Mouse (Mus musculus): Measurements from ENCODE around the gene Lysmd4. TPM values are rescaled to one million over a fixed set of nuclear protein-coding genes. Genes with fewer than 3 reads are reported as not detected.
"Not testable (repeated sequence)": the region's sequence is repeated elsewhere in the genome, so short reads cannot be mapped to it uniquely, and the experiment has no call there.

The Lysmd4 gene
- polyA plus RNA-seq, 1 experiment from 2014 or later = 17.5 TPM

DNA sequence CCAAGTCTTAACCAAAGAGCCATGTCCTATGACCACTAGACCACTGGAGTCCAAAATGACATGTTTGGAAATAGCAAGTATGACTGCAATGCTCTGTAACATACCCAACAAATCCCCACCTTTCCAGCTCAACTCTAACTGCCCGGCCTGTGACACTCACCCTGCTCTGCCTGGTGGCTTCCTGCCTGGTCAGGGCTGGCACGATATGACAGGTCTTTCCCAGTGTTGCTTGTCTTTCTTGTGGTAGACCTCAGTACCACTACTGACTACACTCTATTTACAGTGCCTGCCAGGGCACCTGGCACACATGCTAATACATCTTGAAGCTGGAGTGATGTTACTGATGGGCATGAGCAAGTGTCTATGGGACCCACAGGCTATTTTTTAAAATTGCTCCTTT, 15.4 kb downstream of the Lysmd4 start:
- DNase-seq (ENCODE audit: low spot score) = no peak
- 92% methylated on average over 2 of the region's 2 CpGs for WGBS
- H3K27ac ChIP-seq (ENCODE audit: low read depth, low read length) = no peak overlapping the region
- no peak overlapping the region for H3K4me2 ChIP-seq (ENCODE audit: low read depth)
- no peaks in the 10 kb centered on the region for H3K9me3 ChIP-seq (ENCODE audit: control insufficient read depth, low read length)
- ATAC-seq (ENCODE audit: insufficient read depth, low FRiP score, low TSS enrichment) = no peak
- no peak overlapping the region for H3K4me3 ChIP-seq (ENCODE audit: low read depth, low read length)
- H3K27me3 ChIP-seq (ENCODE audit: control insufficient read depth, insufficient read depth, low read length) = no peaks in the 10 kb centered on the region
- peaks cover 2% of the 10 kb centered on the region; the same call in 1 of the 2 replicates for H3K36me3 ChIP-seq (ENCODE audit: control insufficient read depth, insufficient read depth, low read length)
- H3K9ac ChIP-seq (ENCODE audit: low read length) = no peak overlapping the region
- no peaks in the 10 kb centered on the region for H3K4me1 ChIP-seq (ENCODE audit: control insufficient read depth, insufficient read depth, low read length)

DNA sequence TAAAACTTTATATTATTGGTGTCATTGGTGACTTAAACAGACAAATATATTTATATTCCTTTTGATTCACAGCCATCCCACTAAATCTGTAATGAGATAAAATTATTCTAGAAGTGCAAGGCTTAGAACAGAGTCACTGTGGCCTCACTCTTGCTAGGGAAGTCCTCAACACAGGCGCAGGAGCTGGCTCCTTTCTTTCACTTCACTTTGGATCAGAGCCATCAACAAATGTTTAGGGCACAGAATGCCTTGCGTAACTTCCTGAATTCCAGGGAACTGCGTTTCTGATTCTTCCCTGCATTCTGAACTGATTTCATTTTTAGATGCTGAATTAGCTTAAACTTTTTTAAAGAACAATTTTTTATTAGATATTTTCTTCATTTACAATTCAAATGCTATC, 19.6 kb downstream of the Lysmd4 start:
- Histone ChIP-seq H3K4me1 (ENCODE audit: control insufficient read depth, insufficient read depth, low read length) (no peaks in the 10 kb centered on the region), H3K27me3 (ENCODE audit: control insufficient read depth, insufficient read depth, low read length) (no peaks in the 10 kb centered on the region), H3K36me3 (ENCODE audit: control insufficient read depth, insufficient read depth, low read length) (peaks cover 2% of the 10 kb centered on the region; the same call in 1 of the 2 replicates), H3K4me3 (ENCODE audit: low read depth, low read length) (no peak overlapping the region), H3K9me3 (ENCODE audit: control insufficient read depth, low read length) (no peaks in the 10 kb centered on the region), H3K4me2 (ENCODE audit: low read depth) (no peak overlapping the region), H3K27ac (ENCODE audit: low read depth, low read length) (no peak overlapping the region), H3K9ac (ENCODE audit: low read length) (no peak overlapping the region)
- DNase-seq (ENCODE audit: low spot score) (no peak), ATAC-seq (ENCODE audit: insufficient read depth, low FRiP score, low TSS enrichment) (no peak)
- 97% methylated on average over 3 of the region's 3 CpGs for WGBS

DNA sequence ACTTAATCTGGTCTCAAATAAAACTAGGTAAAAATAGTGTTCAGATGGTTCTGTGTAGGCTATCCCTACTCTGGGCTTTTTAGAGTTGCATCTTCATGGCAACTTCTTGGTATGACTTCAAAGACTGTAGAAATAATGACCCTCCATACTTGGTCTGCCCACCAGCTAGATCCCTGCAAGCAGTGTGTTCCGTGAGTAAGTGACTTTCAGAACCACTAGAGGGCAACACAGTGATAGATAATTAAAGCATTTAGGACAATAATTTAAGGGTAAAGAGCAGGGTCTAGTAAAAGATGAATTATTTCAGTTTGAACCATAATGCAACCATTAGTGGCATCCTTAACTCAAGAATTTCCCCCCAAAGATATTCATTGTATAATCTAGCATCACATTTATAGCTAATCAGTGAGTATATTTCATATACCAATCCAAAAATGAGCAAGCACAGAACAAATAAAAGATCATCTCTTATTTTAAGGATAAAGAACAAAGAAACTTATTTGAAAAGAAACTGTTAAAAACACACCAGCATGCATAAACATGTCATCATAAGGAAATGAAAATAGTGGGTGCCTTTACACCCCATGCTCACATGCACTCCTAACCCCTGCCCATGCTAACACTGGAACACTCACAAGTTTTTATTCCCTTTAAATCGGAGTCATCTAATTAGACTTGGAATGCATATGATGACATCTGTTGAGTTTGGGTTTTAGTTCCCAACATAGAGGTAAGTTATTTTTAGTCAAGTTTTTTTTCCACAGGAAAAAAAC, 21.0 kb downstream of the Lysmd4 start:
- Histone ChIP-seq H3K4me1 (ENCODE audit: control insufficient read depth, insufficient read depth, low read length) (no peaks in the 10 kb centered on the region), H3K36me3 (ENCODE audit: control insufficient read depth, insufficient read depth, low read length) (no peaks in the 10 kb centered on the region; the same call in 1 of the 2 replicates), H3K4me2 (ENCODE audit: low read depth) (no peak overlapping the region), H3K27ac (ENCODE audit: low read depth, low read length) (no peak overlapping the region), H3K4me3 (ENCODE audit: low read depth, low read length) (no peak overlapping the region), H3K9ac (ENCODE audit: low read length) (no peak overlapping the region), H3K9me3 (ENCODE audit: control insufficient read depth, low read length) (no peaks in the 10 kb centered on the region), H3K27me3 (ENCODE audit: control insufficient read depth, insufficient read depth, low read length) (no peaks in the 10 kb centered on the region)
- DNase-seq (ENCODE audit: low spot score) (no peak), ATAC-seq (ENCODE audit: insufficient read depth, low FRiP score, low TSS enrichment) (no peak)
- WGBS = 62% methylated on average over 2 of the region's 2 CpGs

GRCm38 (mm10) chr7:67243894-67244282, 21.5 kb downstream of the Lysmd4 start:
- H3K27ac ChIP-seq (ENCODE audit: low read depth, low read length) = no peak overlapping the region
- 84% methylated on average over 4 of the region's 4 CpGs for WGBS
- H3K9me3 ChIP-seq (ENCODE audit: control insufficient read depth, low read length) = no peaks in the 10 kb centered on the region
- ATAC-seq (ENCODE audit: insufficient read depth, low FRiP score, low TSS enrichment) (no peak), DNase-seq (ENCODE audit: low spot score) (no peak)
- H3K36me3 ChIP-seq (ENCODE audit: control insufficient read depth, insufficient read depth, low read length) = no peaks in the 10 kb centered on the region; the same call in 1 of the 2 replicates
- H3K4me1 ChIP-seq (ENCODE audit: control insufficient read depth, insufficient read depth, low read length) = no peaks in the 10 kb centered on the region
- no peak overlapping the region for H3K4me3 ChIP-seq (ENCODE audit: low read depth, low read length)
- H3K9ac ChIP-seq (ENCODE audit: low read length) = no peak overlapping the region
- H3K4me2 ChIP-seq (ENCODE audit: low read depth) = no peak overlapping the region
- H3K27me3 ChIP-seq (ENCODE audit: control insufficient read depth, insufficient read depth, low read length) = no peaks in the 10 kb centered on the region

DNA sequence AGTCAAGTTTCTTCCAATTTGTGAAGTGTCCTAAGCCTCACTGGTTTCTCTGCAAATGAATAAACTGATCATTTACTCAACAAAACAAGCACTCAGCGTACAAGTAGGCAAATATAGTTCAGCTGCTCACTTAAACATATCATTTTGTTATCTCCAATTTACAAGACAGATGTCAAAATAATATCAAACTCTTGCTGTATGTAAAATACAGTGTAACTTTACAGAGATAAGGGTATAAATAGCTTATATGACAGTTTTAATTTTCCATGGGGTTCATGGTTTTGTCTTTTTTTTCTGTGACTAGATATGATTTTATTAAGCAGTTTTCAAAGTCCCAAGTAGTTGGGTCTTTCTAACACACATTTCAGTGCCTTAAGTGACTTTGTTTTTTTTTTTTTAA, 22.9 kb downstream of the Lysmd4 start:
- H3K9ac ChIP-seq (ENCODE audit: low read length) = no peak overlapping the region
- WGBS = 98% methylated on average over 1 of the region's 1 CpGs

DNA sequence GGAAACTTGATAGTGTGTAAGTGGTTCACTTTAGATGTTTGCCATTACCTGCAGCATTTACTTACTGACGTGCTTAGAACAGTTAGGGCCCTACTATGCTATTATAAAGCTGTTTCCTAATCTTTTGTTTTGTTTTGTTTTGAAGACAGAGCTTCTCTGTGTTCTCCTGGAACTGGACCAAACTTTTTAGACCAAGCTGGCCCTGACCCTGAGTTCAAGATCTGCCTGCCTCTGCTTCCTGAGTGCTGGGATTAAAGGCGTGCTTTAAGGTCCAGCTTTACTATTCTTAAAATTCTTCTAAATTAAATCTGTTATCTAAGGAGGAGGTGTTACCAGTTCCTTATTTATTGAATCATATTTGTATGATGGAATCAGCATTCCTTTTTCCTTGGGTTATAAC, 23.7 kb downstream of the Lysmd4 start:
- Histone ChIP-seq H3K36me3 (ENCODE audit: control insufficient read depth, insufficient read depth, low read length) (no peaks in the 10 kb centered on the region), H3K4me3 (ENCODE audit: low read depth, low read length) (no peak overlapping the region), H3K9ac (ENCODE audit: low read length) (no peak overlapping the region), H3K9me3 (ENCODE audit: control insufficient read depth, low read length) (no peaks in the 10 kb centered on the region), H3K27ac (ENCODE audit: low read depth, low read length) (no peak overlapping the region), H3K27me3 (ENCODE audit: control insufficient read depth, insufficient read depth, low read length) (no peaks in the 10 kb centered on the region), H3K4me2 (ENCODE audit: low read depth) (no peak overlapping the region), H3K4me1 (ENCODE audit: control insufficient read depth, insufficient read depth, low read length) (no peaks in the 10 kb centered on the region)
- WGBS = 82% methylated on average over 2 of the region's 2 CpGs
- DNase-seq (ENCODE audit: low spot score) (no peak), ATAC-seq (ENCODE audit: insufficient read depth, low FRiP score, low TSS enrichment) (no peak)

More for the DNA sequence above, 22.9 kb downstream of the Lysmd4 start:
- Histone ChIP-seq H3K36me3 (ENCODE audit: control insufficient read depth, insufficient read depth, low read length) (no peaks in the 10 kb centered on the region), H3K4me2 (ENCODE audit: low read depth) (no peak overlapping the region), H3K4me1 (ENCODE audit: control insufficient read depth, insufficient read depth, low read length) (no peaks in the 10 kb centered on the region), H3K27me3 (ENCODE audit: control insufficient read depth, insufficient read depth, low read length) (no peaks in the 10 kb centered on the region), H3K27ac (ENCODE audit: low read depth, low read length) (no peak overlapping the region), H3K9me3 (ENCODE audit: control insufficient read depth, low read length) (no peaks in the 10 kb centered on the region), H3K4me3 (ENCODE audit: low read depth, low read length) (no peak overlapping the region)
- ATAC-seq (ENCODE audit: insufficient read depth, low FRiP score, low TSS enrichment) (no peak), DNase-seq (ENCODE audit: low spot score) (no peak)

DNA sequence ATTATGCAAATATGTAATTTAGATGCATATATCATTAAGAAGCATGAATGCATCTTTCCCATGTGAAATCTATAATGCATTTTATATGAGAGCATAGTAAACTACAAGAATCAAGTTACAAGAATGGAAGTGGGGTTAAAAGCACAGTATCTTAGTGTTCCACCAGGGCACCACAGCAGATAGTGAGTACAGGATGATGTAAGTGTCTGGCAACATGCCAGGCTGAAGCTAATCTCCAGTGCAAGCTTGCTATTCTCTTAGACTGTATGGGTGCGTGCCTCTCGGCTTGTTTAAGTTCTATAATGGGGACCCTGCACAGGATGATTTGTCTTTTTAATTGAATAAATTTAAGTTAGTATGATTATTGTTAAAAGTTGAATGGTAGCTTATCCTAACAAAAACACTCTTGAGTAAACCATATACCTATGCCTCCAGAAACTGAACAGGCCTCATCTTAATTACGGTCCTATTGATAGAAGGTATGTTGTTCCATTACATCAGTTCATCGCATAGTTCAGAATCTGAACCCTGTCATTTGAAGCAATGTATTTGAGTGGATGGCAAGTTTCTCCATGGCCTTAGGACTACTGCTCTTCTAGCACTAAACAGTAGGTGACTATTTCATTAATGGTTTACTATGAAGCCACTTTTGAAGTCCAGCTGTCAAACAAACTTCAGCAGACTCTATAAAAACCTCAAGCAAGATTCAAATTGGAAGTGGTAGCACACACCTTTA, 37.7 kb downstream of the Lysmd4 start:
- Histone ChIP-seq H3K36me3 (ENCODE audit: control insufficient read depth, insufficient read depth, low read length) (no peaks in the 10 kb centered on the region), H3K27ac (ENCODE audit: low read depth, low read length) (no peak overlapping the region), H3K9ac (ENCODE audit: low read length) (no peak overlapping the region), H3K27me3 (ENCODE audit: control insufficient read depth, insufficient read depth, low read length) (no peaks in the 10 kb centered on the region), H3K4me1 (ENCODE audit: control insufficient read depth, insufficient read depth, low read length) (no peaks in the 10 kb centered on the region), H3K4me3 (ENCODE audit: low read depth, low read length) (no peak overlapping the region), H3K9me3 (ENCODE audit: control insufficient read depth, low read length) (no peaks in the 10 kb centered on the region), H3K4me2 (ENCODE audit: low read depth) (no peak overlapping the region)
- peak; percentile 13 for DNase-seq (ENCODE audit: low spot score)
- no peak for ATAC-seq (ENCODE audit: insufficient read depth, low FRiP score, low TSS enrichment)
- 95% methylated on average over 4 of the region's 4 CpGs for whole genome bisulfite sequencing

DNA sequence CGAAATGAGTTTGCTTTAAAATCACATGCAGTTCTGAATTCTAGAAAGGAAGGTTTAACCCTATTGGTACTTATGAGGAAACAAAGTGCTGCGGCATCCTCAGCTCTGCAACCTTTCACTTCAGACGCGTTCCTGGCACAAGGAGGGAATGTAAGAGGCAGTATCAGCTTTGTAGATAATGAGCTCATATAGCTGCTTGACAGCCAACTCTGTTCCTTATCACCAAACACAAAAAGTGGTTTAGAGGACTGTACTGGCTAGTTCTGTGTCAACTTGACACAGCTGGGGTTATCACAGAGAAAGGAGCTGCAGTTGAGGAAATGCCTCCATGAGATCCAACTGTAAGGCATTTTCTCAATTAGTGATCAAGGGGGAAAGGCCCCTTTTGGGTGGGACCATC, 48.1 kb downstream of the Lysmd4 start:
- DNase-seq (ENCODE audit: low spot score); H3K4me2 ChIP-seq (ENCODE audit: low read depth); H3K27me3 ChIP-seq (ENCODE audit: control insufficient read depth, insufficient read depth, low read length); H3K27ac ChIP-seq (ENCODE audit: low read depth, low read length); ATAC-seq (ENCODE audit: insufficient read depth, low FRiP score, low TSS enrichment); H3K9me3 ChIP-seq (ENCODE audit: control insufficient read depth, low read length); H3K36me3 ChIP-seq (ENCODE audit: control insufficient read depth, insufficient read depth, low read length); H3K4me1 ChIP-seq (ENCODE audit: control insufficient read depth, insufficient read depth, low read length); H3K9ac ChIP-seq (ENCODE audit: low read length); H3K4me3 ChIP-seq (ENCODE audit: low read depth, low read length): not testable (repeated sequence)
- 96% methylated on average over 4 of the region's 4 CpGs for WGBS

DNA sequence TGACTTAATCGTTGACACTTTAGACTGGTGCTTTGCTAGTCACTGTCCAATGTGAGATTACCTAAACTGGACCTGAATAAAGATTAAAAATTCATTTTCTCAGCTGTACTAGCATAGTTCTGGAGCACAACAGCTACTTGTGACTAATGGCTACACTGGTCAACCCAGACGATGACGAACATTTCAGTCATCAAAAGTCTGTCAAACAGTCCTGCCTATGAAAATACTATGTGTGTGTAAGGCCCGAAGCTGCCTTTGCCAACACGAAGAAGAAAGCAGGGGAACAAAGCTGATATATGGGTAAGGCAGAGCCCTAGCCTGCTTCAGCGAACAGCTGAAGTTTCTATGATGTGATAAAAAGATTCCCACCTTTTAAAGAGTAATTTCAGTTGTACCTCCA, 61.2 kb downstream of the Lysmd4 start:
- no peaks in the 10 kb centered on the region for H3K27me3 ChIP-seq (ENCODE audit: control insufficient read depth, insufficient read depth, low read length)
- no peak overlapping the region for H3K4me2 ChIP-seq (ENCODE audit: low read depth)
- no peaks in the 10 kb centered on the region for H3K4me1 ChIP-seq (ENCODE audit: control insufficient read depth, insufficient read depth, low read length)
- no peaks in the 10 kb centered on the region for H3K36me3 ChIP-seq (ENCODE audit: control insufficient read depth, insufficient read depth, low read length)
- 96% methylated on average over 6 of the region's 6 CpGs for WGBS
- H3K27ac ChIP-seq (ENCODE audit: low read depth, low read length) = no peak overlapping the region
- no peak overlapping the region for H3K9ac ChIP-seq (ENCODE audit: low read length)
- no peak overlapping the region for H3K4me3 ChIP-seq (ENCODE audit: low read depth, low read length)
- ATAC-seq (ENCODE audit: insufficient read depth, low FRiP score, low TSS enrichment) (no peak), DNase-seq (ENCODE audit: low spot score) (no peak)
- no peaks in the 10 kb centered on the region for H3K9me3 ChIP-seq (ENCODE audit: control insufficient read depth, low read length)
